Mouse (Mus musculus) limb, embryonic 14.5 days (tissue): ENCODE results near the gene Prdx5. TPM values are rescaled to one million over a fixed set of nuclear protein-coding genes. Genes with fewer than 3 reads are reported as not detected.

Experiments used
- ATAC-seq: fragments of 200-750 bp; cut with Nextera tagmentation; 2 replicates; pipeline ENCODE4 v1.8.0; 2017; ENCODE audit warnings: low read depth, moderate number of reproducible peaks, moderate TSS enrichment; ENCODE audit not compliant: low FRiP score
- DNase-seq: peaks from one replicate; pipeline ENCODE4 v3.0.0-alpha.2; 2015; ENCODE audit warnings: low spot score
- H3K27ac ChIP-seq: fragments of 300-500 bp; sonication (generic); replicated peaks from 2 replicates; pipeline ENCODE4 v1.5.1; 2014; ENCODE audit warnings: low read depth, mild to moderate bottlenecking, low read length, moderate library complexity, mixed read lengths
- H3K27me3 ChIP-seq: fragments of 300-500 bp; sonication (generic); 2 replicates; pipeline ENCODE4 v1.6.1; 2014; ENCODE audit warnings: low read length, mixed read lengths; ENCODE audit not compliant: control insufficient read depth, insufficient read depth
- H3K36me3 ChIP-seq: fragments of 300-500 bp; sonication (generic); 2 replicates; pipeline ENCODE4 v1.6.1; 2014; ENCODE audit warnings: mild to moderate bottlenecking, low read length, moderate library complexity, mixed read lengths; ENCODE audit not compliant: control insufficient read depth, insufficient read depth
- H3K4me1 ChIP-seq: fragments of 300-500 bp; sonication (generic); 2 replicates; pipeline ENCODE4 v1.6.1; 2014; ENCODE audit warnings: antibody characterized with exemption, low read length, mixed read lengths; ENCODE audit not compliant: control insufficient read depth, insufficient read depth
- H3K4me2 ChIP-seq: fragments of 300-500 bp; sonication (generic); replicated peaks from 2 replicates; pipeline ENCODE4 v1.6.1; 2014; ENCODE audit warnings: low read depth, mild to moderate bottlenecking, low read length, moderate library complexity; ENCODE audit not compliant: severe bottlenecking
- H3K4me3 ChIP-seq: fragments of 300-500 bp; sonication (generic); replicated peaks from 2 replicates; pipeline ENCODE4 v1.5.1; 2014; ENCODE audit warnings: low read length
- H3K9ac ChIP-seq: fragments of 300-500 bp; sonication (generic); 2 replicates; pipeline ENCODE4 v1.6.1; 2014; ENCODE audit warnings: mild to moderate bottlenecking, low read depth, low read length, moderate library complexity; ENCODE audit not compliant: severe bottlenecking
- H3K9me3 ChIP-seq: fragments of 300-500 bp; sonication (generic); 2 replicates; pipeline ENCODE4 v1.6.1; 2016; ENCODE audit warnings: low read length; ENCODE audit not compliant: control insufficient read depth
- POLR2A ChIP-seq: fragments of 200-500 bp; IDR thresholded peaks from 2 replicates; pipeline ENCODE4 v1.8.0; 2012; ENCODE audit warnings: inconsistent platforms, mild to moderate bottlenecking, moderate library complexity, borderline replicate concordance; ENCODE audit not compliant: insufficient read depth, insufficient read length; ENCODE audit errors: extremely low read depth
- WGBS: fragments of 180-500 bp; shearing (Covaris S2); extraction: QIAGEN DNeasy Blood & Tissue Kit; methylation state at CpG from one replicate; pipeline ENCODE4 v1.1.7; 2014; 5-methylcytosine and 5-hydroxymethylcytosine counted together
- polyA plus RNA-seq, 2 experiments: library from polyadenylated mRNA; depleted of rRNA in 1 of 2; stranded (reverse) in 1 of 2; unstranded in 1 of 2; fragments of >200 nt; fragmentation: Nextera tagmentation in 1 of 2; extraction: Ambion mirVana in 1 of 2; gene quantifications; 2 replicates each; pipeline versions ENCODE4 v1.2.1 to v1.2.3; 2012 to 2014

Prdx5 gene
- polyA plus RNA-seq, 2 experiments, result 173 to 269 TPM

GRCm38 (mm10) chr19:6941372-6942248, 31.7 kb upstream of the Prdx5 start, which contains the start of gene Bad:
Gene Bad (plus strand): TSS chr19:6941861.
- Histone ChIP-seq H3K27ac (peak within 1 kb of the TSS; percentile 90), H3K9me3 (no peaks in the 10 kb centered on the region), H3K9ac (peak within 1 kb of the TSS; percentile 76), H3K27me3 (no peaks in the 10 kb centered on the region), H3K4me3 (peak within 1 kb of the TSS; percentile 65), H3K4me1 (peaks cover 13% of the 10 kb centered on the region), H3K36me3 (peaks cover 9% of the 10 kb centered on the region), H3K4me2 (peak within 1 kb of the TSS; percentile 80)
- 2% methylated on average over 60 of the region's 83 CpGs for WGBS
- DNase-seq (peak; percentile 91), ATAC-seq (peak; percentile 87)
- TF ChIP-seq POLR2A, result 0 out of 2 replicates have a peak, but pooled peaks have one; percentile 55

- 26% methylated on average over 22 of the region's 29 CpGs for WGBS
- H3K27me3 ChIP-seq, result peaks cover 7% of the 10 kb centered on the region
- peak overlapping the region; percentile 80 for H3K4me2 ChIP-seq
- ATAC-seq (no peak), DNase-seq (no peak)
- no peak overlapping the region for H3K27ac ChIP-seq
- TF ChIP-seq POLR2A, result no peak
- peak overlapping the region; percentile 76 for H3K9ac ChIP-seq
- no peaks in the 10 kb centered on the region for H3K9me3 ChIP-seq
- H3K36me3 ChIP-seq, result peaks cover 8% of the 10 kb centered on the region
- H3K4me1 ChIP-seq, result peaks cover 13% of the 10 kb centered on the region
- H3K4me3 ChIP-seq, result peak overlapping the region; percentile 65
Observed at GRCm38 (mm10) chr19:6940396-6941351, 30.8 kb upstream of the Prdx5 start.

GRCm38 (mm10) chr19:6939106-6940002, 29.4 kb upstream of the Prdx5 start:
- H3K4me1 ChIP-seq, result peaks cover 13% of the 10 kb centered on the region
- no peak for ATAC-seq
- H3K4me2 ChIP-seq, result no peak overlapping the region
- H3K9ac ChIP-seq, result no peak overlapping the region
- TF ChIP-seq POLR2A, result no peak
- WGBS, result 91% methylated on average over 20 of the region's 20 CpGs
- H3K36me3 ChIP-seq, result 0 out of 2 replicates have a peak, but pooled peaks cover 2% of the 10 kb centered on the region
- no peak overlapping the region for H3K4me3 ChIP-seq
- DNase-seq, result no peak
- H3K9me3 ChIP-seq, result no peaks in the 10 kb centered on the region
- no peak overlapping the region for H3K27ac ChIP-seq
- H3K27me3 ChIP-seq, result peaks cover 20% of the 10 kb centered on the region

- Histone ChIP-seq H3K4me2 (no peak overlapping the region), H3K9me3 (no peaks in the 10 kb centered on the region), H3K27ac (no peak overlapping the region), H3K27me3 (peaks cover 35% of the 10 kb centered on the region), H3K9ac (no peak overlapping the region), H3K4me3 (no peak overlapping the region), H3K36me3 (0 out of 2 replicates have a peak, but pooled peaks cover 2% of the 10 kb centered on the region), H3K4me1 (peaks cover 20% of the 10 kb centered on the region)
- DNase-seq (no peak), ATAC-seq (no peak)
- no peak for TF ChIP-seq POLR2A
- WGBS, result 74% methylated on average over 16 of the region's 16 CpGs
Observed at GRCm38 (mm10) chr19:6937541-6938465, 27.9 kb upstream of the Prdx5 start.
